Mouse (Mus musculus): Measurements from ENCODE around the gene Usp26.

Gene Usp26

GRCm38 (mm10) chrX:51801133-51801532 lies at the start of gene Usp26:
TSS of gene Usp26 (minus strand) at chrX:51801233.
- no peak for DNase-seq (ENCODE audit: low spot score)

GRCm38 (mm10) chrX:51814466-51815247 lies 13.6 kb upstream of the Usp26 start:
- DNase-seq (ENCODE audit: low spot score) = no peak

- no peak for DNase-seq (ENCODE audit: low spot score)
These were observed 33.6 kb downstream of the Usp26 start for GRCm38 (mm10) chrX:51767457-51767856.

GRCm38 (mm10) chrX:51736450-51736849 lies 64.6 kb downstream of the Usp26 start:
- DNase-seq (ENCODE audit: low spot score) = no peak

GRCm38 (mm10) chrX:51714086-51714745 lies 86.8 kb downstream of the Usp26 start:
- no peak for DNase-seq (ENCODE audit: low spot score)

- DNase-seq (ENCODE audit: low spot score) = no peak
These were observed 88.0 kb downstream of the Usp26 start for GRCm38 (mm10) chrX:51712996-51713395.

Data from spleen, adult 12 weeks (tissue).